Mouse (Mus musculus): Measurements from ENCODE around the gene Hnf1a. TPM values are rescaled to one million over a fixed set of nuclear protein-coding genes. Genes with fewer than 3 reads are reported as not detected.

Hnf1a gene
- polyA plus RNA-seq (2015; fragmentation: Illumina TruSeq; extraction: RNeasy Lipid Tissue Mini Kit (QIAGEN cat#74804); ENCODE audit: insufficient read depth, low replicate concordance) = not detected

DNA sequence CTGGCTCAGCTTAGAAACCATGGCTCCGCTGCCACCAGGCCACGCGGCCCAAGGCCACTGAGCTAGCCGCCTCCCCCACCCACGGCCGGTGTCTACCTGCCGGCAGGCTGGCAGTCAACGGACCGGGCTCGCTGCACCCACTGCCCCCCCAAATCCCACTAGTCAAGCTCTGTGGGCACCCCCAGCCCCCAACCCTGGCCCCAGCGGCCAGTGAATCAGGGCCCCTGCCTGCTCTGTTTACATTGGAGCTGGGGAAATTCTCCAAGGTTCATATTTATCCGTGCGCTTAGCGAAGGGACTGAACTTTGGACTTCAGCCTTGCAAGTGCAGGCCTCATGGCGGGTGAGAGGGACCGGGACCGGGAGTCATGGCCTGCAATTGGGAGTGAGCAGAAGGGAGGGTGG is at the start of gene Hnf1a:
Gene Hnf1a (minus strand): TSS at position 271 of the 404 bp plus-strand sequence.

DNA sequence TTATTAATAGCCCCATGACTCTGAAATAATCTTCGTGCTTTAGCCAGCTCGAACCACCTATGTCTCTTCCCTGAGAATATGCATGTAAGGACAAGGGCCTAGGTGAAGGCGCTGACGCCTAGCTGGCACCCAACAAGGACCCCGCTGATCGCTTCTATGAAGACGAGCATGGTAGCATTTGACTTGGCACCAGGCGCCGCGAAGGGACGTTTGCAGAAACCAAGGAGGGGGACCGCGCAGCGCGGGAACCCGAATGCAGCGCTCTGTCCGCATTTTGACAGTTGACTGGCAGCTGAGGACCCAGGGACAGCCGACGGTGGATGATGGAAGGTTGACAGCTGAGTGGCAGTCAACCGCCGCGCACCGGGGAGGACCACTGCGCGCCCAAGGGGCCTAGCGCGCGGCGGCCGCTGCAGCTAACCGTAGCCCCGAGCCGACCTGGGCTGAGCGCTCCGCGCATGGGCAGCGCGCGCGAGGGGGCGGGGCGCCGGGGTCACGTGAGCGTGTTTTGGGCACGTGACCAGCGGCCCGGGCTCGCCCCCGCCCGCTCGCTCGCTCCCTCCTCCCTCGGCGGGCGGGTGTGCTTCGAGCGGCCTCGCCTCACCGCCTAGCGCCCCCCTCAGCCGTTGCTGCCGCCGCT is 39.8 kb upstream of the Hnf1a start, which contains the start of gene Sppl3:
Gene Sppl3 (plus strand): TSS at position 561 of the 640 bp plus-strand sequence.

GRCm38 (mm10) chr5:114942074-114942765 is 28.7 kb downstream of the Hnf1a start, which contains the start of gene 2210016L21Rik:
Gene 2210016L21Rik (plus strand): TSS chr5:114942158.

GRCm38 (mm10) chr5:114922998-114923473 is 47.9 kb downstream of the Hnf1a start, which contains the start of gene Oasl1:
Gene Oasl1 (plus strand): TSS chr5:114923240.

Other genes with a start within 250 kb of the Hnf1a start
- 132 TPM for gene Ankrd13a, start 196.4 kb downstream of the Hnf1a start, polyA plus RNA-seq (2015; fragmentation: Illumina TruSeq; extraction: RNeasy Lipid Tissue Mini Kit (QIAGEN cat#74804); ENCODE audit: insufficient read depth, low replicate concordance)
- gene Git2, start 195.6 kb downstream of the Hnf1a start, polyA plus RNA-seq (2015; fragmentation: Illumina TruSeq; extraction: RNeasy Lipid Tissue Mini Kit (QIAGEN cat#74804); ENCODE audit: insufficient read depth, low replicate concordance) = 99.1 TPM
- 46.1 TPM for gene 1500011B03Rik, start 147.6 kb downstream of the Hnf1a start, polyA plus RNA-seq (2015; fragmentation: Illumina TruSeq; extraction: RNeasy Lipid Tissue Mini Kit (QIAGEN cat#74804); ENCODE audit: insufficient read depth, low replicate concordance)
- not detected for gene 4930519G04Rik, start 117.4 kb downstream of the Hnf1a start, polyA plus RNA-seq (2015; fragmentation: Illumina TruSeq; extraction: RNeasy Lipid Tissue Mini Kit (QIAGEN cat#74804); ENCODE audit: insufficient read depth, low replicate concordance)
- not detected for gene Gm9936, start 112.4 kb downstream of the Hnf1a start, polyA plus RNA-seq (2015; fragmentation: Illumina TruSeq; extraction: RNeasy Lipid Tissue Mini Kit (QIAGEN cat#74804); ENCODE audit: insufficient read depth, low replicate concordance)
- gene Oasl2, start 74.2 kb downstream of the Hnf1a start, polyA plus RNA-seq (2015; fragmentation: Illumina TruSeq; extraction: RNeasy Lipid Tissue Mini Kit (QIAGEN cat#74804); ENCODE audit: insufficient read depth, low replicate concordance) = 44.4 TPM
- 8.6 TPM for gene Oasl1, start 47.9 kb downstream of the Hnf1a start, polyA plus RNA-seq (2015; fragmentation: Illumina TruSeq; extraction: RNeasy Lipid Tissue Mini Kit (QIAGEN cat#74804); ENCODE audit: insufficient read depth, low replicate concordance)
- gene 2210016L21Rik, start 28.9 kb downstream of the Hnf1a start, polyA plus RNA-seq (2015; fragmentation: Illumina TruSeq; extraction: RNeasy Lipid Tissue Mini Kit (QIAGEN cat#74804); ENCODE audit: insufficient read depth, low replicate concordance) = 16.4 TPM
- 33.3 TPM for gene Sppl3, start 40.0 kb upstream of the Hnf1a start, polyA plus RNA-seq (2015; fragmentation: Illumina TruSeq; extraction: RNeasy Lipid Tissue Mini Kit (QIAGEN cat#74804); ENCODE audit: insufficient read depth, low replicate concordance)
- not detected for gene Gm10401, start 127.2 kb upstream of the Hnf1a start, polyA plus RNA-seq (2015; fragmentation: Illumina TruSeq; extraction: RNeasy Lipid Tissue Mini Kit (QIAGEN cat#74804); ENCODE audit: insufficient read depth, low replicate concordance)
- 5.3 TPM for gene Acads, start 148.3 kb upstream of the Hnf1a start, polyA plus RNA-seq (2015; fragmentation: Illumina TruSeq; extraction: RNeasy Lipid Tissue Mini Kit (QIAGEN cat#74804); ENCODE audit: insufficient read depth, low replicate concordance)
- gene Unc119b, start 163.9 kb upstream of the Hnf1a start, polyA plus RNA-seq (2015; fragmentation: Illumina TruSeq; extraction: RNeasy Lipid Tissue Mini Kit (QIAGEN cat#74804); ENCODE audit: insufficient read depth, low replicate concordance) = 26.3 TPM
- gene Mlec, start 187.1 kb upstream of the Hnf1a start, polyA plus RNA-seq (2015; fragmentation: Illumina TruSeq; extraction: RNeasy Lipid Tissue Mini Kit (QIAGEN cat#74804); ENCODE audit: insufficient read depth, low replicate concordance) = 86.7 TPM
- gene Cabp1, start 223.3 kb upstream of the Hnf1a start, polyA plus RNA-seq (2015; fragmentation: Illumina TruSeq; extraction: RNeasy Lipid Tissue Mini Kit (QIAGEN cat#74804); ENCODE audit: insufficient read depth, low replicate concordance) = 2.0 TPM

All from spleen, adult 10 weeks (tissue).